Mouse (Mus musculus): ENCODE measurements around the gene Cdnf.

Cdnf gene

DNA sequence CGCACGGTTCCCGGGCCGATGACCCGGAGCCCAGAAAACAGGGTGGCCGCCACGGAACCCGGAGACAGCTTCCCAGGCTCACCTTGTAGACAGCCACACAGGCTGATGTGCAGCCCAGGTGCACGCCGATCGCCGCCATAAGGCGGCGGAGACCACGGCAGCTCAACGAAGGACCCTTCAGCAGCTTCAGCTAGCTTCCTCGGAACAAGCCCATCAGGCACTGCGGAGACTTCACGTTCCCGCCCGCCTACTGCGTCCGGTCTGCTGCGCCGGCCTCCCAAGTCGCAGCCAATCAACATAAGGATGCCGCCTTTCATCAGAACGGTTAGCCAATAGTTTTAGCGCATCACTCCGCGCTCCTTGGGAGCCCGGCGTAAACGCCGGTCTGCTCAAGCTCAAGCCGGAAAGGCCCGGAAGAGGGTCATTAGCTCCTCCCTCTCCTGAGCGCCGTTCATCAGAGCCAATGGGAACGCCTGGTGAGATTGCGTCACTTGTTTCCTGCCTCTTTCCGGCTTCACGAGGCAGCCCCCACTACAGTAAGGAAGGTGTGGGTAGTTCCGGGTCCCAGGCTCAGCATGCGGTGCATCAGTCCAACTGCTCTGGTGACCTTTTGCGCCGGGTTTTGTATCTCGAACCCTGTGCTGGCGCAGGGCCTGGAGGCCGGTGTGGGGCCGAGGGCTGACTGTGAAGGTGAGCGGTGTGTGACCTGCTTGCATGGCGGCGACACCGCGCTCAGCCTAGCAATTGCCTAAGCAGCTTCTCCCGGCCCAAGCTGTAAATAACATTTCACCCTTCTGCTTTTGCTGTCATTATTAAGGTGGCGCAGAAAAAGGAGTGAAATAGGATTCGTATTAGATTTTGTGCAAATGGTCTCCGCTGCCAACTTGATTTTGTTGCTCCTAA lies at the start of gene Cdnf, which contains the start of the genes Gm45902 and Hspa14:
Gene Cdnf, plus strand, starts transcription at position 479 of the 903 bp plus-strand sequence.
Gene Gm45902, minus strand, starts transcription at position 239 of the 903 bp plus-strand sequence.
Gene Hspa14, minus strand, starts transcription at position 263 of the 903 bp plus-strand sequence.
- DNase-seq (ENCODE audit: low spot score in 2 of 2), result peak; percentile 92 to 95

GRCm38 (mm10) chr2:3473891-3474290 lies 38.9 kb upstream of the Cdnf start:
- no peak for DNase-seq (ENCODE audit: low spot score in 2 of 2)

DNA sequence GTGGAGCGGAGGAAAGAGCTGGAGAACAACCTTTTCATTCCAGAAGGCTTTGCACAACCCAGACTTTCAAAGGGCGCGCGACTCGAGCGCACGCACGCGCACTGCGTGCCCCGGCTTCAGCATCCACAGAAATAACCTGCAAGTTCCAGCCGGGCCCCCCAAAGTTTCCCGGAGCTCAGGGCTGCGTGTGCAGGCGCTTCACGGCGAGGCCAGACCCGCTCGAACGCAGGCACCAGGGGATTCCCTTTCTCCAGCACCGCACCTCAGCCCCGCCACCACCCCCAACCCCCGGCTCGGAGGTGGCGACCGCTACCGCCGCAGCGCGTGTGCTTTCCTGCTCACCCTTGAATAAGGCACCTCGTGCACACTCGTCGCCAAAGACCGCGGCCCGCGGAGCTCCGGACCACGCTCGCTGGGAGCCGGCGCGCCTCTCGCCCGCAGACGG lies 38.4 kb upstream of the Cdnf start:
- peak; percentile 21 to 48 for DNase-seq (ENCODE audit: low spot score in 2 of 2)

DNA sequence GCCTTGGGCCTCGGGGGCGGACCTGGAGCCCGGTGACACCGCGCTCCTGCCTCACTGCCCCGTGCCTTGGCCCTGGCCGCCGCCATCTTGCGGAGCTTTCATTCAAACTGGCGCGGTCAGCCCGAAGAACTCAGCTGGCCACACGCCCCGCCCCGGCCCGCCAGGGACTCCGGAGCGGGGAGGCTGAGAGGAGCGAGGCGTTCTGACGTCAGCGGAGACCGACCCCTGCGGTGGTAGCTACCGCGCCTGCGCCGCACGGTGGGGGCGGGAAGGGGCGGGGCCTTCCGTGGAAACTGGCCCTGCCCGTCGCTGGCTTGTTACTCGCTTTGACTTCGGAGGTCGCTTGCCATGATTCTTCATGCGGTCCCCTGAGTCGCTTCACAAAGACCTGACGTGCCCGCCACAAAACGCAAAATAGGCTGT lies 38.0 kb upstream of the Cdnf start, which contains the start of gene Suv39h2:
Gene Suv39h2, minus strand, starts transcription at position 171 of the 423 bp plus-strand sequence.
- peak; percentile 93 to 94 for DNase-seq (ENCODE audit: low spot score in 2 of 2)

DNA sequence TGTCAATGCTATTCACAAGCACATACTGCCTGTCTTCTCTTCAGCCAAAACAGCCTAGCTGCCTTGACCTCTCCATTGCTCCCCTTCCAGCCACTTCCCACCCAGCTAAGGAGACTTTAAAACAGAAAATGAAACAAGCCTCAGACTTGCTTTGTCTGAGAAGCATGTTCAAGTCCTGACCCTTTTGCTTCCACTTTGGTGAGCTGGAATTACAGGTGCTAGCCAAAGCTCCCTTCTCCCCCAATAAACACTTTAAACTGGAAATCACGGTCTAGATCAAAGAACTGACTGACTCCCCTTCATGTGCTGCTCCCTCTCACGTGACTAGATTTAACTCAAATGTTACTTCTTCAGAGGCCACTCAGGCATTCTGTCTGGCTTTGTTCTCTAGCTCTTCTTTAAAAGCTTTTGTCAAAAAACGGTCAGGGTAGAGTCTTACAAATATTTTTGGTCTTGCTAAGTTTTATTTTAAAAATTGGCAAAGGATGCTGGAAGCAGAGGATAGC lies 37.0 kb upstream of the Cdnf start:
- DNase-seq (ENCODE audit: low spot score in 2 of 2), result no peak

DNA sequence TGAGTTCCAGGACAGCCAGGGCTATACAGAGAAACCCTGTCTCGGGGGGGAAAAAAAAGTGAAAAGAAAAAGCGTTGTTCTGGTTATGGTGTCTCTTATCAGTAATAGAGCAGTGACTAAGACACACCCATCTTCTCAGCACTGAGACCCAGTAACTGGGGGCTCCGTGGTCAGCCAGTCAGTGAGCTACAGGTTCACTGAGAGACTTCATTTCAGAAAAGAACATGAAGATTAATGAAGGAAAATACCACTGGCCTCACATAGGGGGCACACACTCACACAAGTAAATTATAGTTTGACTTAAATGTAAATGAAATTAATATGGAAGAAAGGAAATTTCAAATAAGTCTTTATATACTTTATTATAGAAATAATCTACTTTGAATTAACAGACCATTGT lies 32.6 kb upstream of the Cdnf start:
- no peak for DNase-seq (ENCODE audit: low spot score in 2 of 2)

DNA sequence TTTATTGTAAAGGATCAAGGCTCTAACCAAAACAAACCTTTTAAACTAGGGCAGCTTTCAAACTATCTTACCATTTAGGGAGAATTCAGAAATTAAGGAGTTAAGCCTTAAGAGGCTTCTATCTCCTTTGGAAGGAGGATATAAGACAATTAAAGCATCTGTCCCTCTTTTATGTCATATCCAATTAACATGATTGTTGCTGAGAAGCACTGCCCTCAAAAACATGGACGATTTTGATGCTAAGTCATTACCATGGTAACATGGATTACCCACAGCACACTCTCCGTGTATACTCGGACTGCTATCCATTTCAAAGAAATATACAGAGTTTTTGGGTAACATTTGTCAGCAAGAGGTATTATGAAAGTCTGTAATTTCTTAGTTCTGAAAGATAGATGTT lies 23.0 kb upstream of the Cdnf start:
- no peak for DNase-seq (ENCODE audit: low spot score in 2 of 2)

- no peak for DNase-seq (ENCODE audit: low spot score in 2 of 2)
These were observed 18.9 kb upstream of the Cdnf start for GRCm38 (mm10) chr2:3493833-3494409.

- DNase-seq (ENCODE audit: low spot score in 2 of 2), result no peak
These were observed 13.3 kb upstream of the Cdnf start for GRCm38 (mm10) chr2:3499543-3499942.

DNA sequence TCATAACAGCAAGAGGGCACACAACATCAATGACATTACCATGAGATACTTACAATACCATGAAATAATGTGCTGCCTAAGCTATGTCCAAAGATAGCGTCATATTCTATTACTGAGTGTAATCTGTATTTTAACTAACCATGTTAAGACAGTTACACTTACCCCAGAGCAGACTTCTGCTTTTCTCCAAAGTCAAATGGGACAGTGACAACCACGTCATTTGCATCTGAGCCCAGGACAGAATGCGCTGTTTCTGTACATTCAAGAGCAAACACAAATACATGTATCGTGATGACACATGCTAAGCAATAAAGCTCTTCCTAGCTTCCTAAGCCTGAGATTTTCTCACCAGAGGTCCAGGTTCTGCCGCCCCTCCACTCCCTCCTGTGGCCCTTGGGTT lies 11.9 kb upstream of the Cdnf start:
- no peak for DNase-seq (ENCODE audit: low spot score in 2 of 2)

DNA sequence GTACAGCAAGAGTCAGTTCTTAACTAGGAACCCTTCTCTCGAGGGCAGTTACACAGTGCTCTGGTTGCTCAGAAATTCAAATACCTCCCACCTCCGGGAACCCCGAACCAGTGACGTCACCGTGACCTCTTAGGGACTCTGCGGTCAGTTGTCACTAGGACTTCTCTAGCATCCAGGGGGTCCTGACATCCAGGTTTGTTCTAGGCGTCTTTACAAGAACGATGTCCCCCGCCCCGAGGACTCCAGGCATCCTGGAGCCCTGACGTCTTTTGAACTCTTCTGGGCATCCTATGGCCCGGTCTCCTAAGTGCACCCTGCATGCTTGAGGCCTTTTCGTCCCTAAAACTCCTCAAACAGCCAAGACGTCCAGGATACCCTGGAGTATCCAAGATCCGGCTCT lies 754 bp upstream of the Cdnf start:
- DNase-seq (ENCODE audit: low spot score in 2 of 2), result no peak

- no peak for DNase-seq (ENCODE audit: low spot score in 2 of 2)
These were observed 9.7 kb downstream of the Cdnf start for GRCm38 (mm10) chr2:3522558-3522957.

DNA sequence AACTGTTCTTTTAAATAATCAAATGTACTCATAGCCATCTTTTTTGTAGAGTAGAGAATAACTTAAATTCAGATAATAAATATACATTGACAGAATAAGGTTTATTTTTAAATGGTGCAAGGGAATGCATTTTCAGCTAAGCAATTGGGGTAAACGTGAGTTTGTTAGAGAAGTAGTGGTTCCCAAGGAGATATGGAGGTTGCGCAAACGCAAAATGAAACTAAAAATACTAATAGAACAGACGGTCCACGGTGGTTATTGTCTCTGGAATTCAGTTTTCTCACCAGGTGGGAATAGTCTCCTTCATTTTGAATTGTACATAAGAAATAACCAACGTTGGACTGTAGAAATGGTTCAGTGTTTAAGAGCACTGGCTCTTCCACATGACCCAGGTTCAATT lies 13.5 kb downstream of the Cdnf start:
- no peak for DNase-seq (ENCODE audit: low spot score in 2 of 2)

DNA sequence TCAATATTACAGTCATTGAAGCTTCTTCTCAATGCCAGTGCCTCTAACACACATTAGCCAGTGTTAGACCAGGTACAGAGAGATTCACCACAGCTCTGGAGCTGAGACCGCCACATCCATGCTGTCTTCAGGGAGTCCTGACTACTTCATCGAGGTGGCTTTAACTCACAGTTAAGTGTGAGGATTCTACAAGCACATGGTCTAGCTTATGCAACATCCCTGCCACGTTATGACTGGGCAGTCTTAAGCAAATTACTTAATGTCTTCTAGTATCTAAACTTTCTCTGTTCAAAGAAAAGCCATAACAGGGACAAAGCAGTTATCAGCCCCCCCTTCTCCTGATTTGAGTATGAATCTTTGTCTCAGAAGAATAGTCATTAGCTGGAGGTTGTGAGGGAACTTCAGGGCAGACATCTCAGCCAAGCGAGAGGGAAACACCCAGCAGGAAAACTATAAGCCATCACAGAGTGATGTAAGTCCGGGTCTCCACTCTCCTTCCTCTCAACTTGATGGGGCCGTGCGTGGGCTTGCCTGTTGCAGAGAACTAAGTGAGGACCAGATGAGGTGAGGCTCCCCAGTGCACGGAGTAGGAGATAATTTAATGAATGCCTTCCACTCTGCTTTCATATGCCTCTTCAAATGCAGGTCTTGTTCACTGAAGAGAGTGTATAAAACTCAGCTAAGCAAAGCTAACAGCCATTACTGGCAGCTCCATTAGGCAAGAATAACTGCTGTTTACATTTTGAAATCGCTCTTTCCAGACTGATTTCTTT lies 28.7 kb downstream of the Cdnf start:
- no peak for DNase-seq (ENCODE audit: low spot score in 2 of 2)

DNA sequence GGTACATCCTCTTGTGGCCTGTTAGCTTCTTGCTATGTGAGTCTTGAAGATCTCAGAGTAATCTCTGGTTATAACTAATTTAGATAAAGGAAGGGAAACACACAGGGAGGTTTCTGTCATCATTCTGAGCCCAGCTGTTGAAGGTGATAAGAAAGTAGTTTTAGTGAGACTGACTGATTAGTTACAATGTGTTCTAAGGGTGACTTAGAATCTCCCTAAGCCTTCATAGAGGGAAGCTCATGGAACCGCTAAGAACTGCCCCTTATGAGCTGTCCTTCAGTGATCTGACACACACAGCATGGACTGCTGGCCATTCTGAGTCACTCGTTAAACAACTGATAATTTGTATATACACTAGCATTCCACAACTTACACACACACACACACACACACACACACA lies 33.2 kb downstream of the Cdnf start:
- no peak for DNase-seq (ENCODE audit: low spot score in 2 of 2)

DNA sequence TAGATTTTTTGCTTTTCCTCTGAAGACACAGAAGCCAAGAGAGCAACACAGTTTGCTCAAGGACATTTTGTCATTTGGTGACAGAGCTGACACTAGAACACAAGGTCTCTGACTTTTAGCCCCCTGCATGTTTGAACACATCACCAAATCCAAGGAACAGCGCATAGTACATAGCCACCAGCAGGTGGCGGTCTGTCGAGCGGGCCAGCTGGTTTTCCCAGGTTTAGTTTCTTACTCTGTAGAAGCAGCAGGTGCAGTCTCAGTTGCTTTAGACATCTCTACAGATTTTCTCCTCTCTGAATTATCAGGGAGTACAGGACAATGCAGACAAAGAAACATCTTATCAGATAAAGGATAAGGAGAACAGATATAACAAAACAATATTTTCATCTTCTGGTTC lies 33.8 kb downstream of the Cdnf start:
- peak; percentile 13 for DNase-seq (ENCODE audit: low spot score in 2 of 2)

DNA sequence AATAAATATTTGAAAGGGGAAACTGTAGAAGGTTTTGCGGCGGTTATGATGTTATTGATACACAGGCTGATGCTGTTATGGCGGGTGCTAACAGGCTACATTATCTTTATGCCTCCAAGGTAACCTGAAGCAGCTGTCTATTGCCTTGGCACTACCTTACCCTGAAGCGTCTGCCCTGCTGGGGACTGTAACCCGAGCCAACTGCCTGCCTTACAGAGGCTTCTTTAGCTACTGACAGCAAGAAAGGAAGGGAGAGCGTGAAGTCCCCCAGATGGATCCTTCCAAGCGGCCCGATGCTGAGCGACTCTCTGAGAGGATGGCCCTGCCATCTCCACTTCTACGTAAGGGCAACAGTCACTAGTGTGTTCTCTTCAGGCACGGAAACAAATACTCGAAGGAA lies 57.4 kb downstream of the Cdnf start, which contains the start of gene Fam107b:
Gene Fam107b, plus strand, starts transcription at position 303 of the 400 bp plus-strand sequence.
- no peak for DNase-seq (ENCODE audit: low spot score in 2 of 2)

DNA sequence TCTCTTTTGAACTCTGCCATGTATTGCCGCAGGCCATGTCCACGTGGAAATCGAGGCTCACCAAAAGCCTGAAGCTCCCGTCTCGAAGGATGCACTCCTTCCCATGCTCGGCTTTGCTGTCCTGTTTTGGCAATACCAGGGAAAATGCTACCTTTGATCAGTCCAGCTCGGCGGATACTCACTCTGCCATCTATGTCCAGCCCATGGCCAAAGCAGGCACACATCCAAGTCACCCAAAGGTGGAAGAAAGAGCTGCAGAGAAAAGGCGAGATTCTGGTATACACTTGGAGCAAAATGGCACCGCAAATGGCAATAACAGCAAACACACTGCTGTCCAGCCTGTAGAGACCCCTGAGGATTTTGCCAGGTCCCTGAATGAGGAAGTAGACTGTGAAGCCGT lies 57.8 kb downstream of the Cdnf start:
- DNase-seq (ENCODE audit: low spot score in 2 of 2), result no peak

GRCm38 (mm10) chr2:3573883-3574282 lies 61.1 kb downstream of the Cdnf start:
- no peak for DNase-seq (ENCODE audit: low spot score in 2 of 2)

- DNase-seq (ENCODE audit: low spot score in 2 of 2), result no peak
These were observed 62.3 kb downstream of the Cdnf start for GRCm38 (mm10) chr2:3575140-3575539.
